ENCODE assay signal across 11 mouse cellular contexts in the genomic region with DNA sequence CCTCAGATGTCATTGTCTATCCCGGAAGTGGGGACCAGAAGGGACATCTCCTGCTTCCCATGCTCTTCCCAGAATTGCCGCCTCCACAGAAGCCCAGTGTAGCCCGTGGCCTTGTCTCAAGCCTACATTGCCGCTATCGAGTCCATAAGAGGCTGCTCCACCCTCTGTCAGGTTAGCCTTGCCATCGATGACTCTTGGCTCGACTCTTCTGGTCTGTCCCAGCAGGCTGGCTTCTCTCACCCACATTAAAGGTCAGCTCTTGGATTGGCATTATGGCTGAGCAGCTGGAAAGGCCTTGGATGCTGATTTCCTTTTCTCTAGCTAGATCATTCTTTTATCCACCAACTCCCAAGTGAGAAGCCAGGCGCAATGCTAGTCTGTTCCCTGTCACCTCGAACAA.
DNase-seq lines count a peak whose midpoint lies in the region.
"Had no signal": no experiment of that assay in that cellular context is flagged by ENCODE, and none has a peak within 500 bp of the region (broad histone marks: within the 10 kb centered on the region; RNA-seq: fewer than 3 reads in every experiment).

No protein-coding gene starts in this region.

- DNase-seq in cerebellum, postnatal 25 days, result peak; percentile 48 to 73
- DNase-seq in cerebellum, adult 9-11 months, result no peak
- peak; percentile 21 for DNase-seq in R1 (ENCODE audit: low read depth, low spot score)
- DNase-seq in adrenal gland, postnatal 14 days, result peak; percentile 86
- DNase-seq in gastrocnemius, postnatal 25 days, result peak; percentile 65
- DNase-seq in urinary bladder, postnatal 25 days (ENCODE audit: low spot score), result no peak
- no peak for DNase-seq in ovary, postnatal 14 days (ENCODE audit: low spot score)
- DNase-seq: B cell, adult 2 months; kidney, adult 18-20 months; kidney, postnatal 14 days; right cerebral cortex, postnatal 4 days had no signal

Comparison
In these comparisons a context has a peak if more than half of its experiments do, and no peak if none do; other contexts are left out.
1. DNase-seq: peak in cerebellum, postnatal 25 days (2 of 2), R1 (single experiment), adrenal gland, postnatal 14 days (single experiment) and gastrocnemius, postnatal 25 days (single experiment); none in cerebellum, adult 9-11 months (single experiment), urinary bladder, postnatal 25 days (single experiment) and ovary, postnatal 14 days (single experiment).